In genomic region chr11:114454876-114455330, GRCm38 (mm10) we compare ENCODE assay signal across 10 mouse cellular contexts.
DNase-seq lines count a peak whose midpoint lies in the region; ATAC-seq and TF ChIP-seq lines count a peak whose summit lies in the region.
"Had no signal": no experiment of that assay in that cellular context is flagged by ENCODE, and none has a peak within 500 bp of the region (broad histone marks: within the 10 kb centered on the region; RNA-seq: fewer than 3 reads in every experiment).

No protein-coding gene starts in this region.

- no peak overlapping the region for H3K4me2 ChIP-seq in heart, embryonic 16.5 days (ENCODE audit: low read depth, low read length)
- no peak overlapping the region for H3K4me2 ChIP-seq in hindbrain, postnatal 0 days (ENCODE audit: low read depth, low read length)

- H3K36me3 ChIP-seq in heart, embryonic 16.5 days (ENCODE audit: control insufficient read depth, insufficient read depth) = no peaks in the 10 kb centered on the region
- no peaks in the 10 kb centered on the region for H3K36me3 ChIP-seq in hindbrain, postnatal 0 days (ENCODE audit: insufficient read depth, low read length)

- 51% methylated on average over 12 of the region's 12 CpGs for WGBS in heart, embryonic 16.5 days
- WGBS in hindbrain, postnatal 0 days = 24% methylated on average over 12 of the region's 12 CpGs

- ATAC-seq in heart, embryonic 16.5 days (replicated peaks; ENCODE audit: extremely low read depth, insufficient read depth, low FRiP score) = peak; percentile 41; the same call in 1 of the 2 replicates
- ATAC-seq in hindbrain, postnatal 0 days = peak; percentile 95
- ATAC-seq: liver, postnatal 0 days had no signal

- no peak for TF ChIP-seq POLR2A in brain, embryonic 14.5 days (IDR thresholded peaks at IDR 0.05; ENCODE audit: borderline replicate concordance, extremely low read depth, insufficient read depth, insufficient read length, poor library complexity, severe bottlenecking)

- no peak overlapping the region for H3K27ac ChIP-seq in heart, embryonic 16.5 days (ENCODE audit: low read length)
- no peak overlapping the region for H3K27ac ChIP-seq in hindbrain, postnatal 0 days
- H3K27ac ChIP-seq in gastrocnemius, adult 2 months = no peak overlapping the region

- no peak overlapping the region for H3K4me3 ChIP-seq in heart, embryonic 16.5 days (ENCODE audit: low read length)
- H3K4me3 ChIP-seq in hindbrain, postnatal 0 days (ENCODE audit: low read length) = no peak overlapping the region
- no peak overlapping the region for H3K4me3 ChIP-seq in gastrocnemius, adult 2 months

- TF ChIP-seq CTCF in brain, embryonic 14.5 days (IDR thresholded peaks at IDR 0.05; ENCODE audit: borderline replicate concordance, extremely low read depth, insufficient read depth, insufficient read length) = no peak
- peak; percentile 11; the same call in 1 of the 2 replicates for TF ChIP-seq CTCF in hindbrain, postnatal 0 days (IDR thresholded peaks at IDR 0.05; ENCODE audit: low read depth)
- TF ChIP-seq CTCF in gastrocnemius, adult 2 months (IDR thresholded peaks at IDR 0.05) = no peak

- H3K27me3 ChIP-seq in heart, embryonic 16.5 days (ENCODE audit: control insufficient read depth, insufficient read depth, low read length) = no peaks in the 10 kb centered on the region
- no peaks in the 10 kb centered on the region for H3K27me3 ChIP-seq in hindbrain, postnatal 0 days (ENCODE audit: insufficient read depth, low read length)

- DNase-seq in heart, adult 18-20 months = no peak
- DNase-seq in brain, embryonic 14.5 days (ENCODE audit: low read depth) = peak; percentile 83
- DNase-seq in cerebellum, adult 9-10 months = peak; percentile 77
- peak; percentile 77 for DNase-seq in hindbrain, postnatal 0 days (ENCODE audit: low spot score)
- DNase-seq in layer of hippocampus, adult 18-20 months (ENCODE audit: low spot score in 2 of 2) = no peak
- DNase-seq in gastrocnemius, adult 2 months = no peak
- DNase-seq: kidney, postnatal 4 days; liver, postnatal 0 days; right cerebral cortex, postnatal 14 days had no signal

- intact Hi-C loops in gastrocnemius, adult 2 months (cut with DNase I) = no loop called here

- H3K4me1 ChIP-seq in heart, embryonic 16.5 days (ENCODE audit: control insufficient read depth, insufficient read depth, low read length) = no peaks in the 10 kb centered on the region
- H3K4me1 ChIP-seq in hindbrain, postnatal 0 days (ENCODE audit: insufficient read depth, low read length) = no peaks in the 10 kb centered on the region

- no peaks in the 10 kb centered on the region for H3K9me3 ChIP-seq in heart, embryonic 16.5 days (replicated peaks; ENCODE audit: control insufficient read depth, low read length)
- H3K9me3 ChIP-seq in hindbrain, postnatal 0 days (ENCODE audit: low read length) = no peaks in the 10 kb centered on the region

- no peak overlapping the region for H3K9ac ChIP-seq in heart, embryonic 16.5 days (ENCODE audit: low read length)
- H3K9ac ChIP-seq in hindbrain, postnatal 0 days (replicated peaks; ENCODE audit: low read length) = no peak overlapping the region
- H3K9ac ChIP-seq: liver, postnatal 0 days had no signal

Comparison
In these comparisons a context has a peak if more than half of its experiments do, and no peak if none do; other contexts are left out.
1. DNase-seq: peak in brain, embryonic 14.5 days (single experiment), cerebellum, adult 9-10 months (single experiment) and hindbrain, postnatal 0 days (single experiment); none in heart, adult 18-20 months (0 of 2), layer of hippocampus, adult 18-20 months (0 of 2) and gastrocnemius, adult 2 months (single experiment).